16 mouse cellular contexts compared by ENCODE assay signal in genomic region chr10:4132735-4133134, GRCm38 (mm10).
DNase-seq lines count a peak whose midpoint lies in the region; ATAC-seq and TF ChIP-seq lines count a peak whose summit lies in the region.
"Had no signal": no experiment of that assay in that cellular context is flagged by ENCODE, and none has a peak within 500 bp of the region (broad histone marks: within the 10 kb centered on the region; RNA-seq: fewer than 3 reads in every experiment).

No protein-coding gene starts in this region.

- peaks cover 21% of the 10 kb centered on the region for H3K4me1 ChIP-seq in heart, embryonic 12.5 days (replicated peaks)
- H3K4me1 ChIP-seq in kidney, postnatal 0 days (replicated peaks; ENCODE audit: insufficient read depth, low read length): peaks cover 23% of the 10 kb centered on the region
- H3K4me1 ChIP-seq in stomach, embryonic 14.5 days (ENCODE audit: control insufficient read depth, insufficient read depth, low read length): peaks cover 16% of the 10 kb centered on the region
- H3K4me1 ChIP-seq in hindbrain, embryonic 14.5 days (replicated peaks; ENCODE audit: control insufficient read depth, insufficient read depth, low read length): no peaks in the 10 kb centered on the region
- H3K4me1 ChIP-seq: forebrain, embryonic 13.5 days; hindbrain, embryonic 15.5 days; limb, embryonic 13.5 days; midbrain, embryonic 15.5 days; neural tube, embryonic 13.5 days had no signal

- no peak overlapping the region for H3K4me3 ChIP-seq in heart, embryonic 12.5 days
- no peak overlapping the region for H3K4me3 ChIP-seq in kidney, postnatal 0 days (replicated peaks; ENCODE audit: low read depth, low read length)
- no peak overlapping the region for H3K4me3 ChIP-seq in stomach, embryonic 14.5 days (ENCODE audit: low read depth, low read length)
- no peak overlapping the region for H3K4me3 ChIP-seq in hindbrain, embryonic 14.5 days (replicated peaks; ENCODE audit: low read length)
- H3K4me3 ChIP-seq: forebrain, embryonic 13.5 days; hindbrain, embryonic 15.5 days; limb, embryonic 13.5 days; midbrain, embryonic 15.5 days; neural tube, embryonic 13.5 days had no signal

- no peak for TF ChIP-seq CTCF in kidney, postnatal 0 days (IDR thresholded peaks at IDR 0.05; ENCODE audit: low read depth)

- no peak overlapping the region for H3K9ac ChIP-seq in heart, embryonic 12.5 days
- H3K9ac ChIP-seq in kidney, postnatal 0 days (ENCODE audit: low read depth, low read length): no peak overlapping the region
- H3K9ac ChIP-seq in stomach, embryonic 14.5 days (replicated peaks; ENCODE audit: low read depth, low read length): no peak overlapping the region
- H3K9ac ChIP-seq in hindbrain, embryonic 14.5 days: no peak overlapping the region
- H3K9ac ChIP-seq: forebrain, embryonic 13.5 days; hindbrain, embryonic 15.5 days; limb, embryonic 13.5 days; midbrain, embryonic 15.5 days; neural tube, embryonic 13.5 days had no signal

- peak; percentile 59; the same call in 1 of the 2 replicates for ATAC-seq in heart, embryonic 12.5 days (ENCODE audit: insufficient number of reproducible peaks, low FRiP score)
- no peak for ATAC-seq in kidney, postnatal 0 days (replicated peaks; ENCODE audit: low FRiP score, low read depth)
- ATAC-seq in stomach, embryonic 14.5 days (ENCODE audit: insufficient number of reproducible peaks, insufficient read depth, low FRiP score, low read depth): peak; percentile 68; the same call in 1 of the 2 replicates
- ATAC-seq in hindbrain, embryonic 14.5 days (ENCODE audit: low FRiP score): no peak
- ATAC-seq: forebrain, embryonic 13.5 days; midbrain, embryonic 15.5 days had no signal

- WGBS in heart, embryonic 12.5 days: 20% methylated on average over 7 of the region's 7 CpGs
- WGBS in kidney, postnatal 0 days: 53% methylated on average over 7 of the region's 7 CpGs
- 40% methylated on average over 7 of the region's 7 CpGs for WGBS in stomach, embryonic 14.5 days
- WGBS in hindbrain, embryonic 14.5 days: 71% methylated on average over 7 of the region's 7 CpGs

- no peaks in the 10 kb centered on the region for H3K9me3 ChIP-seq in heart, embryonic 12.5 days (replicated peaks)
- no peaks in the 10 kb centered on the region for H3K9me3 ChIP-seq in kidney, postnatal 0 days (replicated peaks; ENCODE audit: low read length)
- no peaks in the 10 kb centered on the region for H3K9me3 ChIP-seq in stomach, embryonic 14.5 days (ENCODE audit: control insufficient read depth, low read depth, low read length)
- H3K9me3 ChIP-seq in hindbrain, embryonic 14.5 days (ENCODE audit: control insufficient read depth, low read length): no peaks in the 10 kb centered on the region
- H3K9me3 ChIP-seq: forebrain, embryonic 13.5 days; hindbrain, embryonic 15.5 days; limb, embryonic 13.5 days; midbrain, embryonic 15.5 days; neural tube, embryonic 13.5 days had no signal

- H3K36me3 ChIP-seq in heart, embryonic 12.5 days: no peaks in the 10 kb centered on the region
- H3K36me3 ChIP-seq in kidney, postnatal 0 days (ENCODE audit: insufficient read depth, low read length): no peaks in the 10 kb centered on the region
- H3K36me3 ChIP-seq in stomach, embryonic 14.5 days (ENCODE audit: control insufficient read depth, insufficient read depth, low read length): no peaks in the 10 kb centered on the region
- no peaks in the 10 kb centered on the region for H3K36me3 ChIP-seq in hindbrain, embryonic 14.5 days (replicated peaks; ENCODE audit: control insufficient read depth, insufficient read depth)
- H3K36me3 ChIP-seq: hindbrain, embryonic 15.5 days; limb, embryonic 13.5 days; midbrain, embryonic 15.5 days; neural tube, embryonic 13.5 days had no signal

- H3K27ac ChIP-seq in heart, embryonic 12.5 days (ENCODE audit: poor library complexity, severe bottlenecking): peak overlapping the region; percentile 66
- H3K27ac ChIP-seq in kidney, postnatal 0 days: no peak overlapping the region
- H3K27ac ChIP-seq in stomach, embryonic 14.5 days (ENCODE audit: low read length): no peak overlapping the region
- H3K27ac ChIP-seq in hindbrain, embryonic 14.5 days: no peak overlapping the region
- H3K27ac ChIP-seq: forebrain, embryonic 13.5 days; hindbrain, embryonic 15.5 days; limb, embryonic 13.5 days; midbrain, embryonic 15.5 days; neural tube, embryonic 13.5 days had no signal

- no peaks in the 10 kb centered on the region for H3K27me3 ChIP-seq in heart, embryonic 12.5 days (replicated peaks)
- no peaks in the 10 kb centered on the region for H3K27me3 ChIP-seq in kidney, postnatal 0 days (ENCODE audit: insufficient read depth, low read length)
- H3K27me3 ChIP-seq in stomach, embryonic 14.5 days (ENCODE audit: control insufficient read depth, insufficient read depth, low read length): no peaks in the 10 kb centered on the region
- H3K27me3 ChIP-seq in hindbrain, embryonic 14.5 days (ENCODE audit: control insufficient read depth, insufficient read depth, low read length): no peaks in the 10 kb centered on the region
- H3K27me3 ChIP-seq: forebrain, embryonic 13.5 days; hindbrain, embryonic 15.5 days; limb, embryonic 13.5 days; midbrain, embryonic 15.5 days; neural tube, embryonic 13.5 days had no signal

- intact Hi-C loops in heart, postnatal 10 days (cut with DNase I): no loop called here

- H3K4me2 ChIP-seq in heart, embryonic 12.5 days: no peak overlapping the region
- H3K4me2 ChIP-seq in kidney, postnatal 0 days (ENCODE audit: low read length): no peak overlapping the region
- H3K4me2 ChIP-seq in stomach, embryonic 14.5 days (replicated peaks; ENCODE audit: low read depth, low read length): no peak overlapping the region
- no peak overlapping the region for H3K4me2 ChIP-seq in hindbrain, embryonic 14.5 days (replicated peaks)
- H3K4me2 ChIP-seq: forebrain, embryonic 13.5 days; hindbrain, embryonic 15.5 days; limb, embryonic 13.5 days; midbrain, embryonic 15.5 days; neural tube, embryonic 13.5 days had no signal

- no peak for DNase-seq in heart, postnatal 10 days
- peak; percentile 36 for DNase-seq in kidney, postnatal 0 days (ENCODE audit: low spot score)
- no peak for DNase-seq in kidney, postnatal 36 days
- peak; percentile 51 for DNase-seq in R1 (ENCODE audit: low read depth, low spot score)
- DNase-seq in hindbrain, embryonic 14.5 days (ENCODE audit: low spot score): no peak
- DNase-seq in frontal cortex, postnatal 25 days (ENCODE audit: low spot score in 2 of 2): no peak
- DNase-seq: cerebellum, adult 2 months; lung, adult 2 months; right cerebral cortex, adult 18-20 months had no signal

Comparison
In these comparisons a context has a peak if more than half of its experiments do, and no peak if none do; other contexts are left out.
1. DNase-seq: peak in kidney, postnatal 0 days (single experiment) and R1 (single experiment); none in heart, postnatal 10 days (0 of 2), kidney, postnatal 36 days (0 of 2), hindbrain, embryonic 14.5 days (single experiment) and frontal cortex, postnatal 25 days (0 of 2).
2. ATAC-seq: peak in heart, embryonic 12.5 days (single experiment) and stomach, embryonic 14.5 days (single experiment); none in kidney, postnatal 0 days (single experiment) and hindbrain, embryonic 14.5 days (single experiment).